31 mouse cellular contexts compared by ENCODE assay signal in genomic region chr1:131010201-131011153, GRCm38 (mm10). TPM values are rescaled to one million over a fixed set of nuclear protein-coding genes. Genes with fewer than 3 reads are reported as not detected.
DNase-seq lines count a peak whose midpoint lies in the region; ATAC-seq lines count a peak whose summit lies in the region.
"Had no signal": no experiment of that assay in that cellular context is flagged by ENCODE, and none has a peak within 500 bp of the region (broad histone marks: within the 10 kb centered on the region; RNA-seq: fewer than 3 reads in every experiment).

No protein-coding gene starts in this region.

- no peaks in the 10 kb centered on the region for H3K27me3 ChIP-seq in embryonic facial prominence, embryonic 14.5 days (replicated peaks; ENCODE audit: control insufficient read depth, insufficient read depth, low read length)
- no peaks in the 10 kb centered on the region for H3K27me3 ChIP-seq in embryonic facial prominence, embryonic 10.5 days (replicated peaks; ENCODE audit: low read depth, poor library complexity, severe bottlenecking)
- no peaks in the 10 kb centered on the region for H3K27me3 ChIP-seq in midbrain, embryonic 11.5 days (ENCODE audit: control insufficient read depth, insufficient read depth, low read length)
- H3K27me3 ChIP-seq in midbrain, embryonic 10.5 days (ENCODE audit: low read depth, poor library complexity, severe bottlenecking) = no peaks in the 10 kb centered on the region
- H3K27me3 ChIP-seq in midbrain, embryonic 16.5 days (ENCODE audit: control insufficient read depth, insufficient read depth, low read depth, low read length) = no peaks in the 10 kb centered on the region
- H3K27me3 ChIP-seq: embryonic facial prominence, embryonic 12.5 days; forebrain, embryonic 12.5 days; hindbrain, embryonic 13.5 days; limb, embryonic 15.5 days; midbrain, embryonic 12.5 days had no signal

- H3K4me1 ChIP-seq in embryonic facial prominence, embryonic 14.5 days (ENCODE audit: control insufficient read depth, insufficient read depth, low read length) = no peaks in the 10 kb centered on the region
- H3K4me1 ChIP-seq in embryonic facial prominence, embryonic 10.5 days = no peaks in the 10 kb centered on the region
- H3K4me1 ChIP-seq in midbrain, embryonic 11.5 days (ENCODE audit: control insufficient read depth, insufficient read depth, low read length) = no peaks in the 10 kb centered on the region
- H3K4me1 ChIP-seq in midbrain, embryonic 10.5 days = peaks cover 8% of the 10 kb centered on the region; the same call in 1 of the 2 replicates
- no peaks in the 10 kb centered on the region for H3K4me1 ChIP-seq in midbrain, embryonic 16.5 days (ENCODE audit: control insufficient read depth, insufficient read depth, low read length)
- H3K4me1 ChIP-seq: embryonic facial prominence, embryonic 12.5 days; hindbrain, embryonic 13.5 days; limb, embryonic 15.5 days; midbrain, embryonic 12.5 days had no signal

- 62% methylated on average over 17 of the region's 17 CpGs for WGBS in embryonic facial prominence, embryonic 14.5 days
- WGBS in embryonic facial prominence, embryonic 10.5 days = 82% methylated on average over 17 of the region's 17 CpGs
- 86% methylated on average over 17 of the region's 17 CpGs for WGBS in midbrain, embryonic 11.5 days
- 86% methylated on average over 17 of the region's 17 CpGs for WGBS in midbrain, embryonic 10.5 days
- 86% methylated on average over 17 of the region's 17 CpGs for WGBS in midbrain, embryonic 16.5 days

- no peaks in the 10 kb centered on the region for H3K36me3 ChIP-seq in embryonic facial prominence, embryonic 14.5 days (ENCODE audit: control insufficient read depth, insufficient read depth, low read length)
- no peaks in the 10 kb centered on the region for H3K36me3 ChIP-seq in embryonic facial prominence, embryonic 10.5 days (replicated peaks)
- H3K36me3 ChIP-seq in midbrain, embryonic 11.5 days (ENCODE audit: control insufficient read depth, insufficient read depth, low read length) = no peaks in the 10 kb centered on the region
- no peaks in the 10 kb centered on the region for H3K36me3 ChIP-seq in midbrain, embryonic 10.5 days
- no peaks in the 10 kb centered on the region for H3K36me3 ChIP-seq in midbrain, embryonic 16.5 days (ENCODE audit: control insufficient read depth, insufficient read depth, low read length)
- H3K36me3 ChIP-seq: embryonic facial prominence, embryonic 12.5 days; forebrain, embryonic 12.5 days; hindbrain, embryonic 13.5 days; limb, embryonic 15.5 days; midbrain, embryonic 12.5 days had no signal

- no peak overlapping the region for H3K9ac ChIP-seq in embryonic facial prominence, embryonic 14.5 days (ENCODE audit: low read depth, low read length)
- H3K9ac ChIP-seq in midbrain, embryonic 11.5 days (ENCODE audit: low read length) = no peak overlapping the region
- H3K9ac ChIP-seq in midbrain, embryonic 16.5 days (ENCODE audit: low read depth, low read length) = no peak overlapping the region
- H3K9ac ChIP-seq: embryonic facial prominence, embryonic 12.5 days; forebrain, embryonic 12.5 days; hindbrain, embryonic 13.5 days; limb, embryonic 15.5 days; lung, embryonic 14.5 days; midbrain, embryonic 12.5 days had no signal

- H3K9me3 ChIP-seq in embryonic facial prominence, embryonic 14.5 days (ENCODE audit: control insufficient read depth, low read length) = no peaks in the 10 kb centered on the region
- H3K9me3 ChIP-seq in embryonic facial prominence, embryonic 10.5 days = no peaks in the 10 kb centered on the region
- no peaks in the 10 kb centered on the region for H3K9me3 ChIP-seq in midbrain, embryonic 11.5 days (ENCODE audit: control insufficient read depth, low read length)
- H3K9me3 ChIP-seq in midbrain, embryonic 10.5 days (replicated peaks) = no peaks in the 10 kb centered on the region
- no peaks in the 10 kb centered on the region for H3K9me3 ChIP-seq in midbrain, embryonic 16.5 days (replicated peaks; ENCODE audit: control insufficient read depth, low read length, poor library complexity, severe bottlenecking)
- H3K9me3 ChIP-seq: embryonic facial prominence, embryonic 12.5 days; forebrain, embryonic 12.5 days; hindbrain, embryonic 13.5 days; limb, embryonic 15.5 days; midbrain, embryonic 12.5 days had no signal

- peak; percentile 14 for DNase-seq in embryonic facial prominence, embryonic 14.5 days (ENCODE audit: low spot score)
- no peak for DNase-seq in embryonic facial prominence, embryonic 10.5 days (ENCODE audit: low spot score)
- peak; percentile 76 for DNase-seq in midbrain, embryonic 11.5 days (ENCODE audit: low spot score, missing footprints)
- no peak for DNase-seq in midbrain, embryonic 10.5 days (ENCODE audit: low spot score)
- DNase-seq in kidney, adult 11 months = no peak
- DNase-seq: adrenal gland, adult 8-10 months; cerebellum, adult 18-20 months; cerebellum, postnatal 14 days; gastrocnemius, postnatal 25 days; heart, adult 2 months; heart, postnatal 36 days; kidney, postnatal 25 days; lung, embryonic 14.5 days; spleen, adult 18-20 months; thymus, postnatal 25 days had no signal

- ATAC-seq in embryonic facial prominence, embryonic 14.5 days (ENCODE audit: low read depth) = no peak
- ATAC-seq in midbrain, embryonic 11.5 days (ENCODE audit: low FRiP score) = no peak
- ATAC-seq in megakaryocyte progenitor cell, adult 5-6 weeks (replicated peaks; ENCODE audit: poor library complexity) = peak; percentile 45
- ATAC-seq in midbrain, embryonic 16.5 days = no peak

- no peak overlapping the region for H3K4me2 ChIP-seq in embryonic facial prominence, embryonic 14.5 days (ENCODE audit: low read depth, low read length)
- H3K4me2 ChIP-seq in midbrain, embryonic 11.5 days = no peak overlapping the region
- H3K4me2 ChIP-seq in midbrain, embryonic 16.5 days (ENCODE audit: low read length) = no peak overlapping the region
- H3K4me2 ChIP-seq: embryonic facial prominence, embryonic 12.5 days; forebrain, embryonic 12.5 days; hindbrain, embryonic 13.5 days; limb, embryonic 15.5 days; lung, embryonic 14.5 days; midbrain, embryonic 12.5 days had no signal

- no peak overlapping the region for H3K4me3 ChIP-seq in embryonic facial prominence, embryonic 14.5 days (ENCODE audit: low read depth, low read length)
- no peak overlapping the region for H3K4me3 ChIP-seq in embryonic facial prominence, embryonic 10.5 days
- no peak overlapping the region for H3K4me3 ChIP-seq in midbrain, embryonic 11.5 days (ENCODE audit: low read depth, low read length)
- no peak overlapping the region for H3K4me3 ChIP-seq in midbrain, embryonic 10.5 days
- H3K4me3 ChIP-seq in midbrain, embryonic 16.5 days (ENCODE audit: low read depth, low read length) = no peak overlapping the region
- H3K4me3 ChIP-seq: embryonic facial prominence, embryonic 12.5 days; erythroblast, embryonic 14.5 days; forebrain, embryonic 12.5 days; heart, adult 2 months; hindbrain, embryonic 13.5 days; layer of hippocampus, adult 2 months; limb, embryonic 15.5 days; midbrain, embryonic 12.5 days had no signal

- no peak overlapping the region for H3K27ac ChIP-seq in embryonic facial prominence, embryonic 14.5 days (replicated peaks; ENCODE audit: low read depth, low read length)
- no peak overlapping the region for H3K27ac ChIP-seq in embryonic facial prominence, embryonic 10.5 days (replicated peaks)
- no peak overlapping the region for H3K27ac ChIP-seq in midbrain, embryonic 11.5 days (ENCODE audit: low read depth, low read length)
- no peak overlapping the region for H3K27ac ChIP-seq in midbrain, embryonic 10.5 days (replicated peaks)
- H3K27ac ChIP-seq in midbrain, embryonic 16.5 days (ENCODE audit: low read length) = no peak overlapping the region
- H3K27ac ChIP-seq: embryonic facial prominence, embryonic 12.5 days; forebrain, embryonic 12.5 days; heart, adult 2 months; hindbrain, embryonic 13.5 days; layer of hippocampus, adult 2 months; limb, embryonic 15.5 days; midbrain, embryonic 12.5 days had no signal

RNA-seq across cellular contexts. Expression of gene Il10, which starts 9.2 kb away (rescaled TPM):
- polyA plus RNA-seq in embryonic facial prominence, embryonic 14.5 days (2014; fragmentation: Nextera tagmentation; extraction: Ambion mirVana) = not detected in 2 replicates
- not detected in 2 replicates for polyA plus RNA-seq in embryonic facial prominence, embryonic 10.5 days (2016; fragmentation: Nextera tagmentation; extraction: Ambion mirVana)
- not detected in 2 replicates for polyA plus RNA-seq in midbrain, embryonic 11.5 days (2014; fragmentation: Nextera tagmentation; extraction: Ambion mirVana)
- not detected in 2 replicates for polyA plus RNA-seq in midbrain, embryonic 10.5 days (2016; fragmentation: Nextera tagmentation; extraction: Ambion mirVana)
- total RNA-seq in megakaryocyte progenitor cell, adult 5-6 weeks (2015) = 0.32 TPM in 1 of 2 replicates, not detected in the other
- not detected in 2 replicates for total RNA-seq in megakaryocyte progenitor cell, adult 5-6 weeks (2017)
- polyA plus RNA-seq in midbrain, embryonic 16.5 days (2015; fragmentation: Nextera tagmentation; extraction: Ambion mirVana) = not detected in 2 replicates
- total RNA-seq: gastrocnemius, postnatal 25 days; heart, adult 2 months; heart, postnatal 36 days; layer of hippocampus, adult 2 months; left cerebral cortex, postnatal 36 days; MEL; monocyte, adult 5-6 weeks; neutrophil, adult 5-6 weeks had no signal
- polyA plus RNA-seq: embryonic facial prominence, embryonic 12.5 days; erythroblast, embryonic 14.5 days; forebrain, embryonic 12.5 days; heart, adult 2 months; heart, embryonic 14.5 days; hindbrain, embryonic 13.5 days; intestine, embryonic 14.5 days; kidney, embryonic 14.5 days; limb, embryonic 15.5 days; lung, embryonic 14.5 days; midbrain, embryonic 12.5 days had no signal

Comparison
In these comparisons a context has a peak if more than half of its experiments do, and no peak if none do; other contexts are left out.
1. DNase-seq: peak in embryonic facial prominence, embryonic 14.5 days (single experiment) and midbrain, embryonic 11.5 days (single experiment); none in embryonic facial prominence, embryonic 10.5 days (single experiment), midbrain, embryonic 10.5 days (single experiment) and kidney, adult 11 months (single experiment).